Mouse (Mus musculus) frontal cortex, postnatal 25 days (tissue): ENCODE results near the gene Hes6.

Source experiments
- DNase-seq, 2 experiments: peaks; one replicate each; pipeline ENCODE4 v3.0.0; 2022; ENCODE audit warnings: low spot score in 2 of 2

Hes6 gene

GRCm38 (mm10) chr1:91441855-91442254 lies 28.0 kb upstream of the Hes6 start:
- no peak for DNase-seq

DNA sequence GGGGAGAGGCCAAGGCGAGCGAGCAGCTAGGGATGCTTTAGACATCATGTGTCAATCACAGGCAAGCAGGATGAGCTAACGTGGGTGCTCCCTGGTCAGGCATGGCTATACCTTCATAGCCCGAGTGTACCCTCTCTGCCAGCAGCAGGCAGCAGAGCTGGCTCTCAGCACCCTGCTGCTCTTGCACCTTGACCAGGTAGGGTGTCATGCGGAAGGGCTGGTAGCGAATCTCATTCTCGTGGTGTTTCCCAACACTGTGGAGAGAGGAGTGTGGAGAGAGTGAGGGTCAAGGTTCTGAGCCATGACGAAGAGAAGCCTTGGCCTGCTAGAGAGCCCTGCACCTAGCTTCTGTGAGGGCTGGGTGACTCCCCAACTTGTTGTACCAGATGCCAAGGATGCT lies 25.9 kb upstream of the Hes6 start:
- no peak for DNase-seq

DNA sequence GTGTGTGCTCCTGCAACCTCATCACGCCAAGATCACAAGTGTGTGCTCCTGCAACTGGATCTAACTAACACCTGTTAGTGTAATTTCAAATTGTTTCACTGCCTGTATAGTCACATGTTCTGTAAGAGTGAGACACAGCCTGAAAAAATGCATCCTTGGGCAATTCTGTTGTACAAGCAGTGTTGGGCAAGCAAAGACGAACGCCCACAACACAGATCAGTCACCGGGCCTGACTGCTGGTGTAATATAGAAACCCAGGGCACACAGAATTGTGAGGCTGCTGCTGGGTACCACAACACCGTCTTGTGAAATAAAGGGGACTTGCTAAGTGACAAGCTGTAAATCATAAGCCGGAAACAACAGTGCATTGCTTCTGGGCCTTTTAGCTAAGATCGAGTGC lies 23.7 kb upstream of the Hes6 start:
- DNase-seq, result no peak

DNA sequence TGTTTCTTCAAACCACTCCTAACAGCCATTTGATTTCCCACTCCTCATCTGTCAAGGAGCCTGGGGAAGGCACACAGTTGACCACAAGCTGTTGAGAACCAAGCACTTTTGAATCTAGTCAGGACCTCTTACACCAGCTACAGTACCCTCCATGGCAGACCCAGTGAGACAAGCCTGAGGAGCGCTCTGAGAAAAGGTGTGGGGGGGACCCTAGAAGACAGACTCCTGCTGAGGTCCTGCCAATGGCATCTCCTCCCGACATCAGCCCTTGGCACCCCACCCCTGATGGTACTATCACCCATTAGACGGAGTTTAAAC lies 23.2 kb upstream of the Hes6 start:
- no peak for DNase-seq

DNA sequence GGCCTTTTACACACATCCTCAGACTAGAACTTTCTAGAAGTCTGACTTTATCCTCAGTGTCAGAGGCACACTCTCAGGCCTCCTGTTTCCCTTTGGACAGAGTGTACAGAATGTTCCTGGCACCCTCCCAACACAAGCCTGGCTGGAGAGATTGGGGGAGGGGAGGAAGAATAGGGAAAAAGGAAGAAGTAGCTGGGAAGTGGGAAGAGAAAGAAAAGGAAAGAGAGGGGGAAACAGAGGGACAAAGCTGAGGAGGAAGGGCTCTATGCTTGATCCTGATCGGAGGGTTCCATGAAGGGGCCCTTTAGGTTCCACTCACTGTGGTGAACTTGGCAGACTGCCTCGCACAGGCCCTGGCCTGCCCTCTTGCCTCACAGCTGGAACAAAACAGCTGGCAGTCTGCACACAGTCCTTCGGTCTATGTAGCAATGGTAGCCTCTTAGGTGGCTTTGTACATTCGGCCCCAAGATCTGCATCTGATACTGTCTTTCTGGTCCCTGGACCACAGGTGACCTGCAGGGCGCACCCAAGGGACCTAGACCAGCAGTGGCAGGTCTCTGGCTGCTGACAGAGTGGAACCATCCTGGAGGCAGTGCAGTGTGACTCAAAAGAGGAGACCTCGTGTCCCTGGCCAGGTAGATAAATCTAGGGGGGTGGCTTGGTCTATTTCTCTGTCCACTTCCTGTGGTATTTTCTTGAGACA lies 22.7 kb upstream of the Hes6 start:
- DNase-seq, result no peak

DNA sequence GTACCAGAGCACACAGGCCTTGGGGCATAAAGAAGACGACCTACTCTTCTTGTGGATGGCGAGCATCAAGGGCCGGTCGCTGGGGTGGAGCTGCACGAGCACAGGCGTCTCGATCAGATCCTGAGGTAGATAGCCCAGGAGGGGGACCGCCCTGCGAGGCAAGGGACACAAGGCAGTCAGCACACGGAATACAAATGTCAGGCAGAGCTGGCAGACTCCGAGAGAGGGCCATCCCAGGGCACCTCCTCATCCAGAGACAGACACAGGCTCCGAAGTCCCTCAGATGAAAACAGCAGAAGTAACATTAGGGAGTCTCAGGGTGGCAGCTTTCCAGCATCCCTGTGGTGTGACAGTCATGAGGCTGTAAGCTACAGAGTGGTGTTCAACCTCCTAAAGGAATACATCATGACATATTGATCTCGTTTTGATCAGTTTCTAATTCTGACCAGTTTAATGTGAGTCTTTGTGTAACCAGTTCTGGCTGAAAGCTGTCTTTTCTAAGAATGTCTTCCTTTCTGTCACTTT lies 21.8 kb upstream of the Hes6 start:
- DNase-seq, result no peak

- no peak for DNase-seq
Observed at GRCm38 (mm10) chr1:91434905-91435304, 21.1 kb upstream of the Hes6 start.

- DNase-seq, result no peak
Observed at GRCm38 (mm10) chr1:91430761-91431160, 16.9 kb upstream of the Hes6 start.

- DNase-seq, result no peak
Observed at GRCm38 (mm10) chr1:91429212-91429611, 15.4 kb upstream of the Hes6 start.

- peak; percentile 70 to 74 for DNase-seq
Observed at GRCm38 (mm10) chr1:91428614-91429013, 14.8 kb upstream of the Hes6 start.

GRCm38 (mm10) chr1:91426397-91426796 lies 12.6 kb upstream of the Hes6 start:
- no peak for DNase-seq

DNA sequence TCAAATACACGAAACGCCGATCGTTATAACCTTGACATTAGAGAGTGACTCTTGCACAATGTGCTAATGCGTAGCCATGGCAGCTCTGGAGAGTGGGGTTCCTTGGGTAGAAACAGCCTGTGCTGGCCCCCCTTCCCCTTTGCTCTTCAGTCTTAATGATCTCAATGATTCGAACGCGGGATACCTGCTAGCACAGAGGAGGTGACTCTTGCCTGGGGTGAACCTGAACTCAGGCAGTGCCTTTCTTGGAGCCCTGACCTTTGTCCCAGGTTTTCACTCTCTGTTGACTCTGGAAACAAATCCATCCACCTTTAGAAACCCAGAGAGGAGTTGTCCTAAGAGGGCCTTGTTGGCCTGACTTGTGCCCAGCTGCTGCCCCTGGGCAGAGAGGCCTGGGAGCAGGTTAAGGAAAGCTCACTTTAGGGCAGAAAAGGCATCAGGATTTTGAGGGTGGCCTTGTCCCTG lies 6.8 kb upstream of the Hes6 start:
- DNase-seq, result no peak

DNA sequence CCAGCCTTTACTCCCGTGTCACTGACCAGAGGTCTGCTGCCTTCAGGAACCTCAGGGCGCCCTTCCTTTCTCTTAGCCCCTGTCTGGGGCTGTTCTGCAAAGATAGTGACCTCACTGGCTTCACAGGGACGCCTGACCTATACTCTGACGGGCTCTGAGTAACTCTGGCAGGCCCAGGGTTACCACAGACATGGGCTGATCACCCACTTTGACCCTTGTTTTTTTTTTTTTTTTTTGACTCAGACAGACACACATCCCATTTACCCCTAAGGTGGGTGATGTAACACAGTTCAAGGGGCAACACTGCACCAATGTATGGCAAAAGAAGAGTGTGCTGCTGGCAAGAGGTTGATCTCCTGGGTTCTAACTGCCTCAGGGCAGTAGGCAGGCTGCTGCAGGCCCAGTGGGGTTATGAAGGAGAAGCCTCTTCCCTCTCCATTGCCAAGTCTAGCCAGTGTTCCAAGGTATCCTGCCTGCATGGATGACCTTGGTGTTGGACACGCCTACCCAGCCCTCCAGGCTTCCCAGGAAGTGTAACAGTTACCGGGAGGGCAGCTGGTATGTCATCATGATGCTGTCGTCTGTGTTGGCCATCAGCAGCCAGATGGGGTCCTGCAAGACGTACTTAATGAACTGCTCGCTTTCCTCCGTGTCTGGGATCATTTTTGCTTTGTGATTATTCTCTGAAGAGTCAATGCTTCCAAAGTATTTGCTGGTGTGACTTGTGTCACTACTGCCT lies 6.2 kb upstream of the Hes6 start:
- DNase-seq, result no peak

GRCm38 (mm10) chr1:91417991-91418390 lies 4.2 kb upstream of the Hes6 start:
- DNase-seq, result no peak

DNA sequence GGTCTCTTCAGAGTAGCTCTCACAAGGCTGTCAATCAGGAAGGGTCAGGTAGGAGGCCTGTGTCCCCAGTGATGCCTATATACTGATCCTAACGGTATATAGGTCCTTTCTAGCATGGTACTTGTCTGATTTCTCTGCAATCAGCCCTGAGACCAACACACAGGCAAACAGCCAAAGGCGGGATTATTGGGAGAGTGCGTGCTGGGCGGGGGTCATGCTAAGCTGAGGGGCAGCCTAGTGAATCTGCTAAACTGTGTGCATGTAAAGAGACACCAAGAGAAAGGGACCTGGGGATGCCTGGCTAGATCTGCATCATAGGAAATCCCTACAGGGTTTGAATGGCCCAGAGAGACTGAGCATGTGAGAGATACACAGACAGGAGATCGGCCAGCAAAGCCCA lies 1.5 kb upstream of the Hes6 start:
- no peak for DNase-seq

DNA sequence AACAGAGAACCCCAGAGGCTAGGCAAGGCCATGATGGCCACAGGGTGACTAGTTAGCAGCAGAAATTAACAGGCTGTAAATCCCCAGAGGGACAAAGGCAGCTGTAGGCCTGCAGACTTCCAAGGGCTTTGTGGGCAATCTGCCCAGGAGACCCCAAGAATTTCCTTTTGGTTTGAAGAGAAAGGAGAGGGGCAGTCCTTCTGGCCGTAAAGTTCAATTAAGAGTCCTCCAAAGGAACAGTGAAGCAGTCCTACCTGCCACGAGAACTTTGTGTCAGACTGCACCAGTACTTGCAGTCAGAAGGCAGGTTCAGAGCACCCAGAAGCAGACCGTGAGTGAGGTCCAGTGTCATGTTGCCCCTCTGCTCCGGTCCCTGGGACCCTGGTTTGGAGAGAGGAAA lies 1.1 kb upstream of the Hes6 start:
- DNase-seq, result no peak

- no peak for DNase-seq
Observed at GRCm38 (mm10) chr1:91413536-91413897, 321 bp downstream of the Hes6 start.

- peak; percentile 79 to 84 for DNase-seq
Observed at GRCm38 (mm10) chr1:91413030-91413506, 770 bp downstream of the Hes6 start.

GRCm38 (mm10) chr1:91412286-91413029 lies 1.4 kb downstream of the Hes6 start:
- DNase-seq, result no peak

- no peak for DNase-seq
Observed at GRCm38 (mm10) chr1:91411631-91412285, 2.1 kb downstream of the Hes6 start.

- no peak for DNase-seq
Observed at GRCm38 (mm10) chr1:91407819-91408218, 6.0 kb downstream of the Hes6 start.
